9 mouse cellular contexts compared by ENCODE assay signal in genomic region chr1:20933457-20933856, GRCm38 (mm10). TPM values are rescaled to one million over a fixed set of nuclear protein-coding genes. Genes with fewer than 3 reads are reported as not detected.
DNase-seq lines count a peak whose midpoint lies in the region; ATAC-seq and TF ChIP-seq lines count a peak whose summit lies in the region.
"Had no signal": no experiment of that assay in that cellular context is flagged by ENCODE, and none has a peak within 500 bp of the region (broad histone marks: within the 10 kb centered on the region; RNA-seq: fewer than 3 reads in every experiment).

No protein-coding gene starts in this region.

- no peaks in the 10 kb centered on the region for H3K4me1 ChIP-seq in embryonic facial prominence, embryonic 10.5 days
- no peaks in the 10 kb centered on the region for H3K4me1 ChIP-seq in heart, postnatal 0 days (ENCODE audit: control insufficient read depth, insufficient read depth)
- peaks cover 0 to 11% of the 10 kb centered on the region in 2 experiments; a peak in 2 of 4 replicates for H3K4me1 ChIP-seq in liver, embryonic 14.5 days (replicated peaks; ENCODE audit: control insufficient read depth in 2 of 2, insufficient read depth in 2 of 2, low read length in 1 of 2)
- no peaks in the 10 kb centered on the region for H3K4me1 ChIP-seq in neural tube, embryonic 12.5 days
- H3K4me1 ChIP-seq: embryonic facial prominence, embryonic 15.5 days had no signal

- DNase-seq in A20 (ENCODE audit: low read depth, low spot score): peak; percentile 69
- peak; percentile 69 for DNase-seq in adipocyte (ENCODE audit: low spot score)
- peak; percentile 62 for DNase-seq in embryonic facial prominence, embryonic 10.5 days (ENCODE audit: low spot score)
- peak; percentile 53 for DNase-seq in heart, postnatal 0 days (ENCODE audit: low spot score)
- peak; percentile 62 to 74 for DNase-seq in kidney, postnatal 25 days
- DNase-seq in liver, embryonic 14.5 days (ENCODE audit: low read depth in 3 of 3, low spot score in 3 of 3): peak in 2 of 3 experiments; percentile 14 to 17
- peak; percentile 15 for DNase-seq in testis, postnatal 14 days (ENCODE audit: low spot score)

- no peak overlapping the region for H3K4me3 ChIP-seq in embryonic facial prominence, embryonic 10.5 days
- H3K4me3 ChIP-seq in heart, postnatal 0 days (ENCODE audit: low read depth, low read length): no peak overlapping the region
- no peak overlapping the region for H3K4me3 ChIP-seq in liver, embryonic 14.5 days (ENCODE audit: insufficient read depth in 1 of 2, low read depth in 2 of 2, low read length in 2 of 2)
- no peak overlapping the region for H3K4me3 ChIP-seq in neural tube, embryonic 12.5 days
- H3K4me3 ChIP-seq: embryonic facial prominence, embryonic 15.5 days had no signal

- TF ChIP-seq EP300 in heart, postnatal 0 days (IDR thresholded peaks at IDR 0.05; ENCODE audit: low read depth): no peak
- no peak for TF ChIP-seq EP300 in liver, embryonic 14.5 days (IDR thresholded peaks at IDR 0.05; ENCODE audit: low read depth)

- H3K9ac ChIP-seq in heart, postnatal 0 days (replicated peaks; ENCODE audit: low read depth, low read length): no peak overlapping the region
- no peak overlapping the region for H3K9ac ChIP-seq in liver, embryonic 14.5 days (replicated peaks)
- H3K9ac ChIP-seq in neural tube, embryonic 12.5 days: no peak overlapping the region
- H3K9ac ChIP-seq: embryonic facial prominence, embryonic 15.5 days had no signal

- no peak overlapping the region for H3K27ac ChIP-seq in embryonic facial prominence, embryonic 10.5 days (replicated peaks)
- H3K27ac ChIP-seq in heart, postnatal 0 days (ENCODE audit: low read depth): no peak overlapping the region
- H3K27ac ChIP-seq in liver, embryonic 14.5 days: no peak overlapping the region
- H3K27ac ChIP-seq in neural tube, embryonic 12.5 days: no peak overlapping the region
- H3K27ac ChIP-seq: embryonic facial prominence, embryonic 15.5 days had no signal

- ATAC-seq in heart, postnatal 0 days (ENCODE audit: insufficient read depth, low read depth): peak; percentile 77
- peak; percentile 65; the same call in 1 of the 2 replicates for ATAC-seq in liver, embryonic 14.5 days (ENCODE audit: insufficient read depth)
- peak; percentile 82 for ATAC-seq in neural tube, embryonic 12.5 days (ENCODE audit: low FRiP score, low read depth)

- H3K27me3 ChIP-seq in embryonic facial prominence, embryonic 10.5 days (replicated peaks; ENCODE audit: low read depth, poor library complexity, severe bottlenecking): no peaks in the 10 kb centered on the region
- no peaks in the 10 kb centered on the region for H3K27me3 ChIP-seq in heart, postnatal 0 days (ENCODE audit: control insufficient read depth, insufficient read depth, low read length)
- no peaks in the 10 kb centered on the region for H3K27me3 ChIP-seq in liver, embryonic 14.5 days (ENCODE audit: control insufficient read depth, insufficient read depth, low read length)
- no peaks in the 10 kb centered on the region for H3K27me3 ChIP-seq in neural tube, embryonic 12.5 days (replicated peaks)
- H3K27me3 ChIP-seq: embryonic facial prominence, embryonic 15.5 days had no signal

- no peak overlapping the region for H3K4me2 ChIP-seq in heart, postnatal 0 days (ENCODE audit: low read depth, low read length)
- H3K4me2 ChIP-seq in liver, embryonic 14.5 days (ENCODE audit: low read depth): no peak overlapping the region
- H3K4me2 ChIP-seq in neural tube, embryonic 12.5 days (replicated peaks): no peak overlapping the region
- H3K4me2 ChIP-seq: embryonic facial prominence, embryonic 15.5 days had no signal

- TF ChIP-seq CTCF in heart, postnatal 0 days (IDR thresholded peaks at IDR 0.05; ENCODE audit: low read depth): peak; percentile 75
- TF ChIP-seq CTCF in liver, embryonic 14.5 days (IDR thresholded peaks at IDR 0.05; ENCODE audit: low read depth): peak; percentile 83

- H3K36me3 ChIP-seq in embryonic facial prominence, embryonic 10.5 days (replicated peaks): peaks cover 13% of the 10 kb centered on the region
- no peaks in the 10 kb centered on the region for H3K36me3 ChIP-seq in heart, postnatal 0 days (replicated peaks; ENCODE audit: control insufficient read depth, insufficient read depth, low read length)
- no peaks in the 10 kb centered on the region for H3K36me3 ChIP-seq in liver, embryonic 14.5 days (replicated peaks; ENCODE audit: control insufficient read depth, insufficient read depth, low read depth)
- peaks cover 30% of the 10 kb centered on the region for H3K36me3 ChIP-seq in neural tube, embryonic 12.5 days

- no peaks in the 10 kb centered on the region for H3K9me3 ChIP-seq in embryonic facial prominence, embryonic 10.5 days
- no peaks in the 10 kb centered on the region for H3K9me3 ChIP-seq in heart, postnatal 0 days (replicated peaks; ENCODE audit: control insufficient read depth, low read length)
- no peaks in the 10 kb centered on the region for H3K9me3 ChIP-seq in liver, embryonic 14.5 days (ENCODE audit: control insufficient read depth, low read length)
- no peaks in the 10 kb centered on the region for H3K9me3 ChIP-seq in neural tube, embryonic 12.5 days
- H3K9me3 ChIP-seq: embryonic facial prominence, embryonic 15.5 days had no signal

- 20% methylated on average over 7 of the region's 7 CpGs for WGBS in embryonic facial prominence, embryonic 10.5 days
- WGBS in heart, postnatal 0 days: 27% methylated on average over 7 of the region's 7 CpGs
- 14% methylated on average over 7 of the region's 7 CpGs for WGBS in liver, embryonic 14.5 days (ENCODE audit: insufficient replicate concordance)
- 23% methylated on average over 7 of the region's 7 CpGs for WGBS in neural tube, embryonic 12.5 days

RNA-seq across cellular contexts. Expression of gene Efhc1, which starts 18.0 kb away (rescaled TPM):
- 2.2 and 2.5 TPM in 2 replicates for polyA plus RNA-seq in embryonic facial prominence, embryonic 10.5 days (2016; fragmentation: Nextera tagmentation; extraction: Ambion mirVana)
- total RNA-seq in heart, postnatal 0 days (2014; rRNA removed; ENCODE audit: low replicate concordance): 0.27 TPM in 1 of 2 replicates, not detected in the other
- 0.64 and 1.4 TPM in 2 replicates for polyA plus RNA-seq in heart, postnatal 0 days (2015; fragmentation: Nextera tagmentation; extraction: Ambion mirVana)
- polyA plus RNA-seq in liver, embryonic 14.5 days (2012; rRNA removed): 0.21 and 1.1 TPM in 2 replicates
- polyA plus RNA-seq in liver, embryonic 14.5 days (2014; fragmentation: Nextera tagmentation; extraction: Ambion mirVana): 0.32 and 0.53 TPM in 2 replicates
- polyA plus RNA-seq in neural tube, embryonic 12.5 days (2016; fragmentation: Nextera tagmentation; extraction: Ambion mirVana): 1.4 and 1.5 TPM in 2 replicates

RNA-seq across cellular contexts. Expression of gene Paqr8, which starts 43.1 kb away (rescaled TPM):
- 4.0 and 4.4 TPM in 2 replicates for polyA plus RNA-seq in embryonic facial prominence, embryonic 10.5 days (2016; fragmentation: Nextera tagmentation; extraction: Ambion mirVana)
- 8.7 and 9.6 TPM in 2 replicates for total RNA-seq in heart, postnatal 0 days (2014; rRNA removed; ENCODE audit: low replicate concordance)
- 0.97 and 1.1 TPM in 2 replicates for polyA plus RNA-seq in heart, postnatal 0 days (2015; fragmentation: Nextera tagmentation; extraction: Ambion mirVana)
- 0.12 and 0.16 TPM in 2 replicates for polyA plus RNA-seq in liver, embryonic 14.5 days (2012; rRNA removed)
- 0.13 and 0.29 TPM in 2 replicates for polyA plus RNA-seq in liver, embryonic 14.5 days (2014; fragmentation: Nextera tagmentation; extraction: Ambion mirVana)
- 11.0 and 12.1 TPM in 2 replicates for polyA plus RNA-seq in neural tube, embryonic 12.5 days (2016; fragmentation: Nextera tagmentation; extraction: Ambion mirVana)

Comparison
In these comparisons a context has a peak if more than half of its experiments do, and no peak if none do; other contexts are left out.
1. DNase-seq: peak in every context shown above with its lines; median percentile 69 in A20; 69 in adipocyte; 68 in kidney, postnatal 25 days; 62 in embryonic facial prominence, embryonic 10.5 days; 53 in heart, postnatal 0 days; 16 in liver, embryonic 14.5 days; 15 in testis, postnatal 14 days.